Mouse (Mus musculus) embryonic facial prominence, embryonic 14.5 days (tissue): ENCODE measurements around the gene Mtcl1. TPM values are rescaled to one million over a fixed set of nuclear protein-coding genes. Genes with fewer than 3 reads are reported as not detected.

Experiments used
- ATAC-seq: fragments of 200-750 bp; cut with Nextera tagmentation; 2 replicates; pipeline ENCODE4 v1.8.0; 2017; ENCODE audit warnings: low read depth, moderate number of reproducible peaks, moderate TSS enrichment
- DNase-seq: peaks from one replicate; pipeline ENCODE4 v3.0.0-alpha.2; 2015; ENCODE audit warnings: low spot score
- H3K27ac ChIP-seq: fragments of 300-500 bp; sonication (generic); replicated peaks from 2 replicates; pipeline ENCODE4 v1.5.1; 2014; ENCODE audit warnings: low read depth, mild to moderate bottlenecking, low read length, moderate library complexity
- H3K27me3 ChIP-seq: fragments of 300-500 bp; sonication (generic); replicated peaks from 2 replicates; pipeline ENCODE4 v1.6.1; 2014; ENCODE audit warnings: low read length; ENCODE audit not compliant: control insufficient read depth, insufficient read depth
- H3K36me3 ChIP-seq: fragments of 300-500 bp; sonication (generic); 2 replicates; pipeline ENCODE4 v1.6.1; 2014; ENCODE audit warnings: low read length, mixed read lengths; ENCODE audit not compliant: control insufficient read depth, insufficient read depth
- H3K4me1 ChIP-seq: fragments of 300-500 bp; sonication (generic); 2 replicates; pipeline ENCODE4 v1.6.1; 2014; ENCODE audit warnings: antibody characterized with exemption, low read length; ENCODE audit not compliant: control insufficient read depth, insufficient read depth
- H3K4me2 ChIP-seq: fragments of 300-500 bp; sonication (generic); 2 replicates; pipeline ENCODE4 v1.6.1; 2014; ENCODE audit warnings: low read depth, mild to moderate bottlenecking, low read length, moderate library complexity, mixed read lengths
- H3K4me3 ChIP-seq: fragments of 300-500 bp; sonication (generic); 2 replicates; pipeline ENCODE4 v1.5.1; 2014; ENCODE audit warnings: low read depth, mild to moderate bottlenecking, low read length
- H3K9ac ChIP-seq: fragments of 300-500 bp; sonication (generic); 2 replicates; pipeline ENCODE4 v1.6.1; 2014; ENCODE audit warnings: low read depth, mild to moderate bottlenecking, low read length, moderate library complexity, mixed read lengths
- H3K9me3 ChIP-seq: fragments of 300-500 bp; sonication (generic); 2 replicates; pipeline ENCODE4 v1.6.1; 2016; ENCODE audit warnings: low read length; ENCODE audit not compliant: control insufficient read depth
- WGBS: fragments of 180-500 bp; shearing (Covaris S2); extraction: QIAGEN DNeasy Blood & Tissue Kit; methylation state at CpG from one replicate; pipeline ENCODE4 v1.1.7; 2014; 5-methylcytosine and 5-hydroxymethylcytosine counted together
- polyA plus RNA-seq: library from polyadenylated mRNA; unstranded; fragments of >200 nt; fragmentation: Nextera tagmentation; extraction: Ambion mirVana; gene quantifications from 2 replicates; pipeline ENCODE4 v1.2.1, GENCODE M21; 2014

Mtcl1 gene
- polyA plus RNA-seq, 1 experiment from 2014 or later, result 8.8 TPM

- H3K4me1 ChIP-seq, result peaks cover 8% of the 10 kb centered on the region
- no peak overlapping the region for H3K4me3 ChIP-seq
- no peak overlapping the region for H3K4me2 ChIP-seq
- H3K9me3 ChIP-seq, result no peaks in the 10 kb centered on the region
- no peak for ATAC-seq
- H3K27me3 ChIP-seq, result 0 out of 2 replicates have a peak, but pooled peaks cover 7% of the 10 kb centered on the region
- H3K36me3 ChIP-seq, result no peaks in the 10 kb centered on the region
- H3K9ac ChIP-seq, result no peak overlapping the region
- DNase-seq, result no peak
- no peak overlapping the region for H3K27ac ChIP-seq
- WGBS, result 80% methylated on average over 4 of the region's 5 CpGs
Measured at GRCm38 (mm10) chr17:66481295-66481694, 31.7 kb upstream of the Mtcl1 start.

DNA sequence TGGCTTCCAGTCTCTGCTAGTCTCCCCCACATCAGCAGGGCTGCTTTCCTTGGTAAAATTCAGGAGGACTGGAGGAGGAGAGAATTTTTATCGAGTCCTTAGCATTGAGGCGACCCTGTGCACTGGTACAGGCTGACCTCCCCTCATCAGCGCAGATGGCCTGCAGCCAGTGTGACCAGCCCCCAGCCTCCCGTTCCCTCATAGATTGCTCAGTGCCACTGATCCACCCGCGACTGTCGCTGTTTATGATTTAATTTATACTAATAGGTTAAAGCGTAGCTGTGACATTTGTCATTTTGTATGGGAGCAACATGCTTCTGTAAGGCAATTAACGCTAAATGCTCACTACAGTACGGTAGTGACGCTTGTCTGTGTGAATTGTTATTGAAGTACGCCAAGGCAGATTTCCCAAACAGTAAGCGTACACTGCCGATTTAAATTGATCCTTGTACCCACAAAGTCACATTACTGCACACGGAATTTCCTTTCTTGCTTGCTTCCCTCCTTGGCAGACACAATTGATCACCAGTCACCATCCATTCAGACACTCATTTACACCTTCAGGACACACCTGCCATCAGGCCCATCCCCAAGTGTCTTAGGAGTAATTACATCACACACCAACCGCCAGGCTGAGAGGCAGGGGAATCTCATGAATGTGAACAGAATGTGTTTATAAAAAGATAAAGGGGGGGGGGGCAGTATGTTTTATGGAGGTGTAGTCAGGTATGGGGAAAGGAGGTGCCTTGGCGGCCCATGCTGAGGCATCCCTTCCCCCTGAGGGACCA lies 31.1 kb upstream of the Mtcl1 start:
- Histone ChIP-seq H3K27me3 (0 out of 2 replicates have a peak, but pooled peaks cover 7% of the 10 kb centered on the region), H3K27ac (no peak overlapping the region), H3K4me1 (peaks cover 8% of the 10 kb centered on the region), H3K4me3 (peak overlapping the region; percentile 26; the same call in 1 of the 2 replicates), H3K4me2 (peak overlapping the region; percentile 50), H3K9ac (peak overlapping the region; percentile 52; the same call in 1 of the 2 replicates), H3K36me3 (no peaks in the 10 kb centered on the region), H3K9me3 (no peaks in the 10 kb centered on the region)
- 34% methylated on average over 17 of the region's 17 CpGs for WGBS
- ATAC-seq (no peak; the same call in 1 of the 2 replicates), DNase-seq (no peak)

GRCm38 (mm10) chr17:66479813-66480490 lies 30.4 kb upstream of the Mtcl1 start:
- Histone ChIP-seq H3K4me1 (peaks cover 8% of the 10 kb centered on the region), H3K4me3 (peak overlapping the region; percentile 26), H3K9me3 (no peaks in the 10 kb centered on the region), H3K27me3 (0 out of 2 replicates have a peak, but pooled peaks cover 7% of the 10 kb centered on the region), H3K9ac (peak overlapping the region; percentile 52), H3K27ac (no peak overlapping the region), H3K36me3 (no peaks in the 10 kb centered on the region), H3K4me2 (peak overlapping the region; percentile 50)
- WGBS, result 14% methylated on average over 21 of the region's 21 CpGs
- ATAC-seq, result peak; percentile 88
- peak; percentile 52 for DNase-seq

GRCm38 (mm10) chr17:66479311-66479710 lies 29.8 kb upstream of the Mtcl1 start:
- WGBS, result 22% methylated on average over 13 of the region's 13 CpGs
- H3K9me3 ChIP-seq, result no peaks in the 10 kb centered on the region
- peaks cover 8% of the 10 kb centered on the region for H3K4me1 ChIP-seq
- no peaks in the 10 kb centered on the region for H3K36me3 ChIP-seq
- H3K4me3 ChIP-seq, result peak overlapping the region; percentile 26
- peak overlapping the region; percentile 50 for H3K4me2 ChIP-seq
- DNase-seq (peak; percentile 68), ATAC-seq (peak; percentile 83)
- 0 out of 2 replicates have a peak, but pooled peaks cover 7% of the 10 kb centered on the region for H3K27me3 ChIP-seq
- H3K27ac ChIP-seq, result no peak overlapping the region
- no peak overlapping the region; the same call in 1 of the 2 replicates for H3K9ac ChIP-seq

- no peak overlapping the region for H3K9ac ChIP-seq
- H3K27ac ChIP-seq, result no peak overlapping the region
- WGBS, result 89% methylated on average over 1 of the region's 1 CpGs
- H3K4me2 ChIP-seq, result no peak overlapping the region
- no peaks in the 10 kb centered on the region for H3K36me3 ChIP-seq
- no peak for ATAC-seq
- no peaks in the 10 kb centered on the region for H3K27me3 ChIP-seq
- DNase-seq, result no peak
- H3K4me1 ChIP-seq, result no peaks in the 10 kb centered on the region
- no peak overlapping the region for H3K4me3 ChIP-seq
- H3K9me3 ChIP-seq, result no peaks in the 10 kb centered on the region
Measured at GRCm38 (mm10) chr17:66473205-66473604, 23.7 kb upstream of the Mtcl1 start.

DNA sequence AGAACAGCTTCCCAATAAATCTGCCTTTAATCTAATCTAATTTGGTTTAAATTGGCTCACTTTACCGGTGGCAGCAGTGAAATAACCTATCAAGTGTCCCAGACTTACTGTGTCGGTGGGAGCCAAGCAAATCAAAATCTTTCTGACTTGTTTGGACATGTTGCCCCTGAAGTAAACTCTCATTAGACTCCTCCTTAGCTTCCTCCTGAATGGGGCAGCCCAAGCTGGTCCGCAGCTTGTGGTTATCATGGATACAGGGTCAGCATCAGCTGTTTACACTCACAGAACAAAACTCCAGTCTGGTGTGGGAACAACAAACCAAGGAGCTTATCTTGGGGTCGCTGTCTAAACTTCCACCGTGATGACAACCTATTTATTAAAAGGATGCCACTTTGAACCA lies 22.2 kb upstream of the Mtcl1 start:
- Histone ChIP-seq H3K9ac (no peak overlapping the region), H3K27me3 (no peaks in the 10 kb centered on the region), H3K4me3 (no peak overlapping the region), H3K4me1 (no peaks in the 10 kb centered on the region), H3K4me2 (no peak overlapping the region), H3K9me3 (no peaks in the 10 kb centered on the region), H3K27ac (no peak overlapping the region), H3K36me3 (no peaks in the 10 kb centered on the region)
- no peak for DNase-seq
- WGBS, result 64% methylated on average over 5 of the region's 5 CpGs
- ATAC-seq, result no peak

- no peak for ATAC-seq
- DNase-seq, result no peak
- no peak overlapping the region for H3K27ac ChIP-seq
- H3K9ac ChIP-seq, result no peak overlapping the region
- H3K27me3 ChIP-seq, result no peaks in the 10 kb centered on the region
- 70% methylated on average over 4 of the region's 4 CpGs for WGBS
- no peak overlapping the region for H3K4me3 ChIP-seq
- H3K4me2 ChIP-seq, result no peak overlapping the region
- H3K9me3 ChIP-seq, result no peaks in the 10 kb centered on the region
- H3K4me1 ChIP-seq, result no peaks in the 10 kb centered on the region
- H3K36me3 ChIP-seq, result no peaks in the 10 kb centered on the region
Measured at GRCm38 (mm10) chr17:66471252-66471651, 21.7 kb upstream of the Mtcl1 start.

DNA sequence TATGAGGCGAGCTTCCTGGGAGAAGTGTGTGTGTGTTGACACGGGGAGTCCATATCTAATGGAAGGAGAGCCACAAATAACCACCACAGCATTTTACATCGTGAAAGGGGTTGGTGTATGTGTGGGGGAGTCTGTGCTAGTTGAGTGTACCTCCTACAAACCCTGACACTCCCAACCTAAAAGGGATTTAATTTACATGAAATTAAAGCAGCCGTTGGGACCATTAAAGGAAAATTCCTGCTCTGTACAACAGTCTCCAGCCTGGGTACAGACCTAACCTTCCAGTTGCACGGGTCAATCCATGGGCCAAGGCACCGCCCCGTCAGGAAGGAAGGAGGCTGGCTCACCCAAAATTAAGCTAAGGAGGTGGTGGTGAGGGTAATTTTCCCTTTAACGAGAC lies 20.5 kb upstream of the Mtcl1 start:
- ATAC-seq, result no peak
- Histone ChIP-seq H3K4me2 (no peak overlapping the region), H3K9ac (no peak overlapping the region), H3K36me3 (no peaks in the 10 kb centered on the region), H3K4me3 (no peak overlapping the region), H3K27me3 (no peaks in the 10 kb centered on the region), H3K9me3 (no peaks in the 10 kb centered on the region), H3K27ac (no peak overlapping the region), H3K4me1 (no peaks in the 10 kb centered on the region)
- 34% methylated on average over 7 of the region's 8 CpGs for WGBS
- DNase-seq, result no peak
